Mouse (Mus musculus): ENCODE results near the gene Hist1h3h.

DNA sequence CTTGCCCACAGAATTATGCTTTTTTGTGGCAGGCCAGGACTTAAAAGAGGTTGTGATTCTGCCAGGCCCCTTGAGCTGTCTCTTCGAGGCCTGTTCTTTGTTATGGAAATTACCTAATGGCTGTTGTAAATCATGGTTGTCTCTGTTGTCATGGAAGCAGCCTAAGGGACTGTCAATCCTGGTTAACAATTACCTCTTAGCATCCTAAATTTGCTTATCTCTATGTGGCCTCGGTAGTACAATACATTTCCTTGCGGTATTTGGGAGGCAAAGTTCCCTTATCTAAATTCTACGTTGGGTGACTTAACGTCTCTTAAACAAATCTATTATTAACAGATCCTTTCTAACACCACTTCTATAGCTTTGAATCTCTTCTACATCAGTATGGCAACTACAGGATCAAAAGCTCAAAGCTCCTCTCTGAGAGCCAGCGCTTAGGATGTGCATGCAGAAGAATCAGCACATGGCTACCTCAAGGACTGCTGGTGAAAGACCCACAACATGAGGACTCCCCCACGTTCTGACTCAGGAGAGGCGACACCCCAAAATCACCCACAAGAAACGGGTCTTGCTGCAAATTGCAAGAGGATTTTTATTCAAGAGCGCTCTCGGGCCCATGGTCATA is 10.6 kb downstream of the Hist1h3h start:
- no peak for TF ChIP-seq EP300 (IDR thresholded peaks at IDR 0.05; ENCODE audit: insufficient read depth, low read depth, low read length)
- TF ChIP-seq CTCF (IDR thresholded peaks at IDR 0.05): no peak
